Mouse (Mus musculus): Measurements from ENCODE around the gene Ap1g1. TPM values are rescaled to one million over a fixed set of nuclear protein-coding genes. Genes with fewer than 3 reads are reported as not detected.

The Ap1g1 gene
- polyA plus RNA-seq, 1 experiment from 2014 or later, result 24.7 TPM

DNA sequence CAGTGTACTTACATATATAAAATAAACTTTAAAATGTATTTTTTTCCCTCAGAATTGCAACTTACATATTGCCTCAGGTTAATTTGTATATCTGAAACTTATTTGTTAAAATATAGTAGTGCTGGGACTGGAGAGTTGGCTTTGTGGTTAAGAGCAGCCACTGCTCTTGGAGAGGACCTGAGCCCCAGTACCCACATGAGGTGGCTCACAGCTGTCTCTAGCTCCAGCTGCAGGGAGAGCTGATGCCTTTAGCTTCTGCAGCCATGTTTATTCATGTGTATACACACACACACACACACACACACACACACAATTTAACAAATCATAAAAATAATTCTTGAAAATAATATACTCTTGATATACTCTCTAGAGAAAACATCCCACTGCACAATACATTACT is 124.0 kb downstream of the Ap1g1 start:
- no peak for ATAC-seq (replicated peaks; ENCODE audit: insufficient number of reproducible peaks, insufficient read depth, low FRiP score, low read depth)
- Histone ChIP-seq H3K36me3 (peaks cover 6% of the 10 kb centered on the region; the same call in 1 of the 2 replicates), H3K4me2 (no peak overlapping the region), H3K4me1 (replicated peaks) (no peaks in the 10 kb centered on the region), H3K4me3 (no peak overlapping the region), H3K27me3 (no peaks in the 10 kb centered on the region), H3K9me3 (replicated peaks) (no peaks in the 10 kb centered on the region), H3K9ac (no peak overlapping the region), H3K27ac (no peak overlapping the region)

DNA sequence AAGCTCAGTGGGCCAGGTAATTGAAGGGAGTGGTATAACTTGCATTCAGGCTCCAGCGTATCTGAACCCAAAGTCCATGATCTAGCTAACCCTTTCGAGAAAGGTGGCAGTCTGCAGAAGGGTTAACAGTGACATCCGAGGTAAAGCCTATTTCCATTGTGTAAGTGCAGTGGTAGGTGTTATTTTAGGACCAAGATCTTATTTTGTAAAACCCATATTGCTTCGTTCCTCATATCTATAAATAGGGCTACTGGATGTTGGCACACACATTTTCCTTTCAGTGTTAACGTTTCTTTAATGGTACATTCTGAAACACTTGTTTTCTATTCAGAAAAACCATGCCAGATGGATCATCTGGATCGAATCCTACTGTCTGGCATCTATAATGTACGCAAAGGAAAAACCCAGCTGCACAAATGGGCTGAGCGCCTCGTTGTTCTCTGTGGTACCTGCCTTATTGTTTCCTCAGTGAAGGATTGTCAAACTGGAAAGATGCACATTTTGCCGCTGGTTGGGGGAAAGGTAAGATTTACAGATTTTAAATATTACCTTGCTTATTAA is 125.6 kb downstream of the Ap1g1 start:
- ATAC-seq (replicated peaks; ENCODE audit: insufficient number of reproducible peaks, insufficient read depth, low FRiP score, low read depth), result no peak
- Histone ChIP-seq H3K27ac (no peak overlapping the region), H3K27me3 (no peaks in the 10 kb centered on the region), H3K4me1 (replicated peaks) (no peaks in the 10 kb centered on the region), H3K4me2 (no peak overlapping the region), H3K4me3 (no peak overlapping the region), H3K36me3 (peaks cover 9% of the 10 kb centered on the region), H3K9ac (no peak overlapping the region), H3K9me3 (replicated peaks) (no peaks in the 10 kb centered on the region)
- WGBS, result 74% methylated on average over 10 of the region's 10 CpGs

DNA sequence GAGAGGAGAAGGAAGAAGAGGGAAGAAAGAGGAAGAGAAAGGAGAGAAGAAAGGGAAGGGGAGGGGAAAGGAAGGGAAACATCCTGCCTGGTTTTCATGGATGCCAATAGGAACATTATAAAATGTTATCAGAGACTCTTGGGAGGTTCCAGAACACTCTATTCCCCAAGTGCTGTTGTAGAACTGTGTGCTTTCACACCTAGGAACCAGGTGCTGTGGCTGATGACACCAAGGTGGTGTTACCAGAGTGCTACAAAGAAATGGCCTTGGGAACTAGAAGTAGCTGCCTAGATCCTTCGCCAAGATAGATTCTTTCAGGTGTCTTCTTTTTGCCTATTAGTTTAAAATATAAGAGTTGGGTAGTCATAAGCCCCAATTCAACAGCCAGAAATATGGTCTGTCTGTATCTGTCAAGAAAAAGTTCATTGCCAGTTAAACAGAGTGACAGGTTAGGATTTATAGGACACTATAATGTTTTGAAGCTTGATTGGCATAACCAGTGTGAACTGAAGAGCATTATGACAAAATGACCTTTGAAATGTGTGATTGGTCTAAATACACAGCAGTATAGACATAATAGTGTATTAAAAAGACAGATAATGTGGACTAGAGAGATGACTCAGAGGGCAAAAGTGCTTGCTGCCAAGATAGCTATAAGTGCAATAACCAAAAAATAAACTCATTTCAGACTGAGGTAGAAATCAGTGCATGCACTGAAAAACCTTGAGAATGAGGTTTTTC is 126.7 kb downstream of the Ap1g1 start:
- no peak overlapping the region for H3K4me3 ChIP-seq
- H3K27me3 ChIP-seq, result no peaks in the 10 kb centered on the region
- H3K36me3 ChIP-seq, result peaks cover 19% of the 10 kb centered on the region
- H3K27ac ChIP-seq, result no peak overlapping the region
- WGBS, result 83% methylated on average over 1 of the region's 1 CpGs
- no peaks in the 10 kb centered on the region for H3K9me3 ChIP-seq (replicated peaks)
- H3K4me2 ChIP-seq, result no peak overlapping the region
- no peak for ATAC-seq (replicated peaks; ENCODE audit: insufficient number of reproducible peaks, insufficient read depth, low FRiP score, low read depth)
- no peaks in the 10 kb centered on the region for H3K4me1 ChIP-seq (replicated peaks)
- no peak overlapping the region for H3K9ac ChIP-seq

DNA sequence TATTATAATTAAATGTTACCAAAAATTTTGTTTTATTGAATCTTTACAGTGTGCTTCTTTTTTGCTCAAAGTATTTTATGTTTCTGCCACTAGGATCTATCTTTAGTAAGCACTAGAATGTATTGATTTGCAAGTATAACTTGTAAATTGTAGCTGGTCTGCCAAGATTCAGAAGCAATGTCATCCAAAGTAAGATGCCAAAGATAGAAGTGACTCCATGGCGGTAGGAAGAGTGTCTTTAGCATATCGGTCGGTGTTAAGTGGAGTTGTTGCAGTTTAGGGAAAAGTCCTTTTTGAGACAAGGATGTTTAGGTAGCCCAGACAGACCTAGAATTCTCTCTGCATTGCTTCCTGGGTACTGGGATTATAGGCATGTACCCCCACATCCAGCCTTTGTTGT is 128.6 kb downstream of the Ap1g1 start:
- no peaks in the 10 kb centered on the region for H3K9me3 ChIP-seq (replicated peaks)
- H3K9ac ChIP-seq, result no peak overlapping the region
- H3K4me1 ChIP-seq (replicated peaks), result no peaks in the 10 kb centered on the region
- WGBS, result 81% methylated on average over 3 of the region's 3 CpGs
- H3K4me2 ChIP-seq, result no peak overlapping the region
- peaks cover 24% of the 10 kb centered on the region for H3K36me3 ChIP-seq
- no peaks in the 10 kb centered on the region for H3K27me3 ChIP-seq
- H3K27ac ChIP-seq, result no peak overlapping the region
- H3K4me3 ChIP-seq, result no peak overlapping the region
- no peak for ATAC-seq (replicated peaks; ENCODE audit: insufficient number of reproducible peaks, insufficient read depth, low FRiP score, low read depth)

DNA sequence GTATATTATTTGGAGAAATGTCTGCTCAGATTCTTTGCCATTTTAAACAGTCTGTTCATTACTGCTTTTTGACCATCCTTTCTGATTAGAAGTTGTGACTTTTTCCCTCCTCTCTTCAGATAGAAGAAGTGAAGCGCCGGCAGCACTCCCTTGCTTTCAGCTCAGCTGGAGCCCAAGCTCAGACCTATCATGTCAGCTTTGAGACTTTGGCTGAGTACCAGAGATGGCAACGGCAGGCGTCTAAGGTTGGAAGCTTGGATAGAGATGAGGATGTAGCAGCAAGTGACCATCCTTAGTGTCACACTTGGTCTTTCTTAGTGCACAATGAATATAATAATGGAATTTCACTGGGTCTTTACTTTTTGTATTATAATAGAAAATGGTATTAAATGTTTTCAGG is 129.0 kb downstream of the Ap1g1 start:
- Histone ChIP-seq H3K9me3 (replicated peaks) (no peaks in the 10 kb centered on the region), H3K4me3 (no peak overlapping the region), H3K4me1 (replicated peaks) (no peaks in the 10 kb centered on the region), H3K27ac (no peak overlapping the region), H3K27me3 (no peaks in the 10 kb centered on the region), H3K9ac (no peak overlapping the region), H3K36me3 (peaks cover 28% of the 10 kb centered on the region), H3K4me2 (no peak overlapping the region)
- no peak for ATAC-seq (replicated peaks; ENCODE audit: insufficient number of reproducible peaks, insufficient read depth, low FRiP score, low read depth)
- 92% methylated on average over 4 of the region's 4 CpGs for WGBS

Other genes starting within 250 kb of the Ap1g1 start
- gene Dhx38, start 212.7 kb upstream of the Ap1g1 start, polyA plus RNA-seq (2015; fragmentation: Nextera tagmentation; extraction: Ambion mirVana), result 11.4 and 16.4 TPM in 2 replicates
- gene Txnl4b, start 212.7 kb upstream of the Ap1g1 start, polyA plus RNA-seq (2015; fragmentation: Nextera tagmentation; extraction: Ambion mirVana), result 16.8 and 17.9 TPM in 2 replicates
- gene Hp, start 199.4 kb upstream of the Ap1g1 start, polyA plus RNA-seq (2015; fragmentation: Nextera tagmentation; extraction: Ambion mirVana), result 1.9 and 5.2 TPM in 2 replicates
- gene Dhodh, start 169.9 kb upstream of the Ap1g1 start, polyA plus RNA-seq (2015; fragmentation: Nextera tagmentation; extraction: Ambion mirVana), result 33.7 and 39.7 TPM in 2 replicates
- 0.06 and 0.08 TPM in 2 replicates for gene Pkd1l3, start 164.0 kb upstream of the Ap1g1 start, polyA plus RNA-seq (2015; fragmentation: Nextera tagmentation; extraction: Ambion mirVana)
- 82.0 and 90.7 TPM in 2 replicates for gene Ist1, start 85.3 kb upstream of the Ap1g1 start, polyA plus RNA-seq (2015; fragmentation: Nextera tagmentation; extraction: Ambion mirVana)
- gene Zfp821, start 73.0 kb upstream of the Ap1g1 start, polyA plus RNA-seq (2015; fragmentation: Nextera tagmentation; extraction: Ambion mirVana), result 16.4 and 18.2 TPM in 2 replicates
- 4.4 and 5.0 TPM in 2 replicates for gene Atxn1l, start 40.8 kb upstream of the Ap1g1 start, polyA plus RNA-seq (2015; fragmentation: Nextera tagmentation; extraction: Ambion mirVana)
- 1.5 and 1.9 TPM in 2 replicates for gene Phlpp2, start 90.0 kb downstream of the Ap1g1 start, polyA plus RNA-seq (2015; fragmentation: Nextera tagmentation; extraction: Ambion mirVana)
- gene Marveld3, start 183.6 kb downstream of the Ap1g1 start, polyA plus RNA-seq (2015; fragmentation: Nextera tagmentation; extraction: Ambion mirVana), result 0.47 and 1.4 TPM in 2 replicates
- 0.11 and 0.21 TPM in 2 replicates for gene Tat, start 211.9 kb downstream of the Ap1g1 start, polyA plus RNA-seq (2015; fragmentation: Nextera tagmentation; extraction: Ambion mirVana)

All from heart, embryonic 15.5 days (tissue).